Mouse (Mus musculus) megakaryocyte, embryonic 14.5 days (primary cell): ENCODE measurements around the gene Dhx40.

ENCODE experiments used
- FLI1 ChIP-seq: IDR thresholded peaks from 2 replicates; pipeline ENCODE4 v1.6.1; 2012; ENCODE audit warnings: low read length, inconsistent platforms, mixed read lengths
- GATA1 ChIP-seq: IDR thresholded peaks from 3 replicates; pipeline ENCODE4 v1.6.1; 2012; ENCODE audit warnings: mixed read lengths, low read length, inconsistent platforms, borderline replicate concordance

GRCm38 (mm10) chr11:86822531-86822930 lies 15.0 kb upstream of the Dhx40 start:
- TF ChIP-seq GATA1, result no peak
- no peak for TF ChIP-seq FLI1
